Mouse (Mus musculus): Measurements from ENCODE around the gene Pdia4. TPM values are rescaled to one million over a fixed set of nuclear protein-coding genes. Genes with fewer than 3 reads are reported as not detected.
"Not testable (repeated sequence)": the region's sequence is repeated elsewhere in the genome, so short reads cannot be mapped to it uniquely, and the experiment has no call there.

Gene Pdia4
- 113 and 201 TPM in 2 replicates for polyA plus RNA-seq (2012; rRNA removed)

GRCm38 (mm10) chr6:47813257-47813878 lies at the start of gene Pdia4:
TSS of gene Pdia4 (minus strand) at chr6:47813430.
- peak; percentile 90 for DNase-seq (ENCODE audit: low read depth)

- DNase-seq (ENCODE audit: low read depth): not testable (repeated sequence)
Measured at GRCm38 (mm10) chr6:47857729-47858128, 44.5 kb upstream of the Pdia4 start.

GRCm38 (mm10) chr6:47857241-47857640 lies 44.0 kb upstream of the Pdia4 start:
- no peak for DNase-seq (ENCODE audit: low read depth)

- DNase-seq (ENCODE audit: low read depth): no peak
Measured at GRCm38 (mm10) chr6:47845779-47846178, 32.5 kb upstream of the Pdia4 start.

- no peak for DNase-seq (ENCODE audit: low read depth)
Measured at GRCm38 (mm10) chr6:47842337-47842736, 29.1 kb upstream of the Pdia4 start.

- DNase-seq (ENCODE audit: low read depth): no peak
Measured at GRCm38 (mm10) chr6:47841831-47842230, 28.6 kb upstream of the Pdia4 start.

- no peak for DNase-seq (ENCODE audit: low read depth)
Measured at GRCm38 (mm10) chr6:47841077-47841476, 27.8 kb upstream of the Pdia4 start.

GRCm38 (mm10) chr6:47837630-47838029 lies 24.4 kb upstream of the Pdia4 start:
- no peak for DNase-seq (ENCODE audit: low read depth)

- no peak for DNase-seq (ENCODE audit: low read depth)
Measured at GRCm38 (mm10) chr6:47835984-47836521, 22.8 kb upstream of the Pdia4 start.

- no peak for DNase-seq (ENCODE audit: low read depth)
Measured at GRCm38 (mm10) chr6:47835482-47835983, 22.3 kb upstream of the Pdia4 start, which contains the start of gene Zfp398. TSS of gene Zfp398 (plus strand) at chr6:47835661.

GRCm38 (mm10) chr6:47832220-47832619 lies 19.0 kb upstream of the Pdia4 start:
- DNase-seq (ENCODE audit: low read depth): no peak

- no peak for DNase-seq (ENCODE audit: low read depth)
Measured at GRCm38 (mm10) chr6:47830104-47831078, 17.2 kb upstream of the Pdia4 start, which contains the start of gene Zfp786. TSS of gene Zfp786 (minus strand) at chr6:47830867.

GRCm38 (mm10) chr6:47828950-47829349 lies 15.7 kb upstream of the Pdia4 start:
- DNase-seq (ENCODE audit: low read depth): no peak

- no peak for DNase-seq (ENCODE audit: low read depth)
Measured at GRCm38 (mm10) chr6:47827462-47827861, 14.2 kb upstream of the Pdia4 start.

GRCm38 (mm10) chr6:47824241-47824640 lies 11.0 kb upstream of the Pdia4 start:
- no peak for DNase-seq (ENCODE audit: low read depth)

GRCm38 (mm10) chr6:47821776-47822175 lies 8.5 kb upstream of the Pdia4 start:
- no peak for DNase-seq (ENCODE audit: low read depth)

GRCm38 (mm10) chr6:47821236-47821635 lies 8.0 kb upstream of the Pdia4 start:
- no peak for DNase-seq (ENCODE audit: low read depth)

- no peak for DNase-seq (ENCODE audit: low read depth)
Measured at GRCm38 (mm10) chr6:47819626-47820325, 6.5 kb upstream of the Pdia4 start.

GRCm38 (mm10) chr6:47818721-47819120 lies 5.5 kb upstream of the Pdia4 start:
- DNase-seq (ENCODE audit: low read depth): no peak

GRCm38 (mm10) chr6:47816151-47816550 lies 2.9 kb upstream of the Pdia4 start:
- no peak for DNase-seq (ENCODE audit: low read depth)

- DNase-seq (ENCODE audit: low read depth): no peak
Measured at GRCm38 (mm10) chr6:47812271-47812915, 837 bp downstream of the Pdia4 start.
